Mouse (Mus musculus): ENCODE measurements around the gene Rps3. TPM values are rescaled to one million over a fixed set of nuclear protein-coding genes. Genes with fewer than 3 reads are reported as not detected.
A peak's percentile ranks its signal among the peaks of the same experiment; 100 is the strongest.

The Rps3 gene
- polyA plus RNA-seq, 1 experiment from 2014 or later, result 715 TPM

- Histone ChIP-seq H3K4me2 (ENCODE audit: low read depth, low read length, severe bottlenecking) (no peak overlapping the region), H3K4me1 (replicated peaks; ENCODE audit: control insufficient read depth, insufficient read depth, low read length) (peaks cover 3% of the 10 kb centered on the region), H3K9me3 (ENCODE audit: control insufficient read depth, low read length) (no peaks in the 10 kb centered on the region), H3K27ac (ENCODE audit: low read depth, low read length) (peak overlapping the region; percentile 1; the same call in 1 of the 2 replicates), H3K9ac (ENCODE audit: low read length) (no peak overlapping the region), H3K36me3 (ENCODE audit: control insufficient read depth, insufficient read depth, low read length) (peaks cover 7% of the 10 kb centered on the region), H3K4me3 (ENCODE audit: low read depth, low read length) (no peak overlapping the region), H3K27me3 (ENCODE audit: control insufficient read depth, insufficient read depth, low read length) (peaks cover 6% of the 10 kb centered on the region)
- 86% methylated on average over 14 of the region's 14 CpGs for WGBS
- ATAC-seq (replicated peaks; ENCODE audit: low FRiP score) (no peak), DNase-seq (ENCODE audit: low spot score) (no peak)
Measured at GRCm38 (mm10) chr7:99473638-99474407, 9.7 kb downstream of the Rps3 start.

- Histone ChIP-seq H3K4me2 (ENCODE audit: low read depth, low read length, severe bottlenecking) (no peak overlapping the region), H3K4me3 (ENCODE audit: low read depth, low read length) (no peak overlapping the region), H3K4me1 (replicated peaks; ENCODE audit: control insufficient read depth, insufficient read depth, low read length) (peaks cover 10% of the 10 kb centered on the region), H3K9ac (ENCODE audit: low read length) (no peak overlapping the region), H3K27me3 (ENCODE audit: control insufficient read depth, insufficient read depth, low read length) (peaks cover 17% of the 10 kb centered on the region), H3K36me3 (ENCODE audit: control insufficient read depth, insufficient read depth, low read length) (no peaks in the 10 kb centered on the region; the same call in none of the 2 replicates), H3K9me3 (ENCODE audit: control insufficient read depth, low read length) (no peaks in the 10 kb centered on the region), H3K27ac (ENCODE audit: low read depth, low read length) (no peak overlapping the region)
- DNase-seq (ENCODE audit: low spot score) (no peak), ATAC-seq (replicated peaks; ENCODE audit: low FRiP score) (no peak)
- 53% methylated on average over 18 of the region's 18 CpGs for WGBS
Measured at GRCm38 (mm10) chr7:99471578-99471977, 12.0 kb downstream of the Rps3 start.

- Histone ChIP-seq H3K27me3 (ENCODE audit: control insufficient read depth, insufficient read depth, low read length) (peaks cover 17% of the 10 kb centered on the region), H3K9ac (ENCODE audit: low read length) (no peak overlapping the region), H3K27ac (ENCODE audit: low read depth, low read length) (no peak overlapping the region), H3K4me3 (ENCODE audit: low read depth, low read length) (no peak overlapping the region), H3K9me3 (ENCODE audit: control insufficient read depth, low read length) (no peaks in the 10 kb centered on the region), H3K4me1 (replicated peaks; ENCODE audit: control insufficient read depth, insufficient read depth, low read length) (peaks cover 15% of the 10 kb centered on the region), H3K4me2 (ENCODE audit: low read depth, low read length, severe bottlenecking) (no peak overlapping the region), H3K36me3 (ENCODE audit: control insufficient read depth, insufficient read depth, low read length) (no peaks in the 10 kb centered on the region; the same call in none of the 2 replicates)
- 85% methylated on average over 17 of the region's 17 CpGs for WGBS
- DNase-seq (ENCODE audit: low spot score) (no peak), ATAC-seq (replicated peaks; ENCODE audit: low FRiP score) (no peak)
Measured at GRCm38 (mm10) chr7:99469680-99470405, 13.7 kb downstream of the Rps3 start.

- peak overlapping the region; percentile 57 for H3K27ac ChIP-seq (ENCODE audit: low read depth, low read length)
- peaks cover 17% of the 10 kb centered on the region for H3K27me3 ChIP-seq (ENCODE audit: control insufficient read depth, insufficient read depth, low read length)
- DNase-seq (ENCODE audit: low spot score) (peak; percentile 86), ATAC-seq (replicated peaks; ENCODE audit: low FRiP score) (peak; percentile 77)
- H3K4me3 ChIP-seq (ENCODE audit: low read depth, low read length), result peak overlapping the region; percentile 38
- H3K9ac ChIP-seq (ENCODE audit: low read length), result peak overlapping the region; percentile 55
- H3K4me1 ChIP-seq (replicated peaks; ENCODE audit: control insufficient read depth, insufficient read depth, low read length), result peaks cover 15% of the 10 kb centered on the region
- no peaks in the 10 kb centered on the region for H3K9me3 ChIP-seq (ENCODE audit: control insufficient read depth, low read length)
- 1% methylated on average over 138 of the region's 145 CpGs for WGBS
- H3K4me2 ChIP-seq (ENCODE audit: low read depth, low read length, severe bottlenecking), result peak overlapping the region; percentile 83
- no peaks in the 10 kb centered on the region; the same call in none of the 2 replicates for H3K36me3 ChIP-seq (ENCODE audit: control insufficient read depth, insufficient read depth, low read length)
Measured at GRCm38 (mm10) chr7:99468283-99469132, 15.0 kb downstream of the Rps3 start.

- H3K4me2 ChIP-seq (ENCODE audit: low read depth, low read length, severe bottlenecking), result peak overlapping the region; percentile 83
- peak overlapping the region; percentile 38 for H3K4me3 ChIP-seq (ENCODE audit: low read depth, low read length)
- ATAC-seq (replicated peaks; ENCODE audit: low FRiP score) (no peak; the same call in 1 of the 2 replicates), DNase-seq (ENCODE audit: low spot score) (no peak)
- peak overlapping the region; percentile 55 for H3K9ac ChIP-seq (ENCODE audit: low read length)
- no peaks in the 10 kb centered on the region; the same call in none of the 2 replicates for H3K36me3 ChIP-seq (ENCODE audit: control insufficient read depth, insufficient read depth, low read length)
- H3K4me1 ChIP-seq (replicated peaks; ENCODE audit: control insufficient read depth, insufficient read depth, low read length), result peaks cover 15% of the 10 kb centered on the region
- no peaks in the 10 kb centered on the region for H3K9me3 ChIP-seq (ENCODE audit: control insufficient read depth, low read length)
- H3K27me3 ChIP-seq (ENCODE audit: control insufficient read depth, insufficient read depth, low read length), result peaks cover 17% of the 10 kb centered on the region
- H3K27ac ChIP-seq (ENCODE audit: low read depth, low read length), result no peak overlapping the region
- WGBS, result 30% methylated on average over 11 of the region's 11 CpGs
Measured at GRCm38 (mm10) chr7:99467916-99468282, 15.6 kb downstream of the Rps3 start.

- Histone ChIP-seq H3K9me3 (ENCODE audit: control insufficient read depth, low read length) (no peaks in the 10 kb centered on the region), H3K4me2 (ENCODE audit: low read depth, low read length, severe bottlenecking) (peak within 1 kb of the TSS; percentile 26; the same call in 1 of the 2 replicates), H3K4me3 (ENCODE audit: low read depth, low read length) (no peak within 1 kb of the TSS; the same call in 1 of the 2 replicates), H3K27ac (ENCODE audit: low read depth, low read length) (0 out of 2 replicates have a peak within 1 kb of the TSS, but pooled peaks have one; percentile 4), H3K9ac (ENCODE audit: low read length) (peak within 1 kb of the TSS; percentile 43), H3K27me3 (ENCODE audit: control insufficient read depth, insufficient read depth, low read length) (peaks cover 17% of the 10 kb centered on the region), H3K4me1 (replicated peaks; ENCODE audit: control insufficient read depth, insufficient read depth, low read length) (peaks cover 15% of the 10 kb centered on the region), H3K36me3 (ENCODE audit: control insufficient read depth, insufficient read depth, low read length) (no peaks in the 10 kb centered on the region)
- DNase-seq (ENCODE audit: low spot score) (peak; percentile 69), ATAC-seq (replicated peaks; ENCODE audit: low FRiP score) (no peak)
- WGBS, result 11% methylated on average over 8 of the region's 8 CpGs
Measured at GRCm38 (mm10) chr7:99465811-99466210, 17.7 kb downstream of the Rps3 start, which contains the start of gene Klhl35. TSS of gene Klhl35 (plus strand) at chr7:99466004.

- no peak for ATAC-seq (replicated peaks; ENCODE audit: low FRiP score)
- DNase-seq (ENCODE audit: low spot score), result no peak
- no peak overlapping the region for H3K4me2 ChIP-seq (ENCODE audit: low read depth, low read length, severe bottlenecking)
- no peaks in the 10 kb centered on the region for H3K9me3 ChIP-seq (ENCODE audit: control insufficient read depth, low read length)
- H3K36me3 ChIP-seq (ENCODE audit: control insufficient read depth, insufficient read depth, low read length), result no peaks in the 10 kb centered on the region
- 73% methylated on average over 2 of the region's 2 CpGs for WGBS
- no peak overlapping the region for H3K4me3 ChIP-seq (ENCODE audit: low read depth, low read length)
- peaks cover 8% of the 10 kb centered on the region; the same call in 1 of the 2 replicates for H3K4me1 ChIP-seq (replicated peaks; ENCODE audit: control insufficient read depth, insufficient read depth, low read length)
- no peak overlapping the region for H3K9ac ChIP-seq (ENCODE audit: low read length)
- no peak overlapping the region for H3K27ac ChIP-seq (ENCODE audit: low read depth, low read length)
- peaks cover 8% of the 10 kb centered on the region for H3K27me3 ChIP-seq (ENCODE audit: control insufficient read depth, insufficient read depth, low read length)
Measured at GRCm38 (mm10) chr7:99463120-99463519, 20.4 kb downstream of the Rps3 start.
